Mouse (Mus musculus) brain, embryonic 14.5 days (tissue): ENCODE measurements around the gene Sh3kbp1.

Experiments
- CTCF ChIP-seq: fragments of 200-500 bp; IDR thresholded peaks from 2 replicates; pipeline ENCODE4 v1.5.1; 2012; ENCODE audit warnings: inconsistent platforms, mild to moderate bottlenecking, moderate library complexity, borderline replicate concordance; ENCODE audit not compliant: insufficient read depth, insufficient read length; ENCODE audit errors: extremely low read depth
- POLR2A ChIP-seq: fragments of 200-500 bp; IDR thresholded peaks from 2 replicates; pipeline ENCODE4 v1.6.1; 2012; ENCODE audit warnings: mild to moderate bottlenecking, inconsistent platforms, borderline replicate concordance; ENCODE audit not compliant: poor library complexity, insufficient read depth, insufficient read length, severe bottlenecking; ENCODE audit errors: extremely low read depth

- TF ChIP-seq POLR2A (no peak), CTCF (no peak)
Observed at GRCm38 (mm10) chrX:159721390-159721789, 94.3 kb downstream of the Sh3kbp1 start.
